Mouse (Mus musculus): ENCODE results near the gene Ngf. TPM values are rescaled to one million over a fixed set of nuclear protein-coding genes. Genes with fewer than 3 reads are reported as not detected.

Gene Ngf
- polyA plus RNA-seq, 1 experiment, result not detected

GRCm38 (mm10) chr3:102526481-102526880 lies 56.8 kb downstream of the Ngf start:
- TF ChIP-seq POLR2A (IDR thresholded peaks at IDR 0.05; ENCODE audit: borderline replicate concordance, low read depth, low read length) (no peak), CTCF (IDR thresholded peaks at IDR 0.05; ENCODE audit: low read depth, low read length) (no peak)
- Histone ChIP-seq H3K4me3 (ENCODE audit: insufficient read depth, low read length) (no peak overlapping the region), H3K27ac (ENCODE audit: insufficient read depth, low read depth, low read length) (no peak overlapping the region), H3K4me1 (ENCODE audit: control insufficient read depth, insufficient read depth, low read length) (no peaks in the 10 kb centered on the region)

- no peak overlapping the region for H3K27ac ChIP-seq (ENCODE audit: insufficient read depth, low read depth, low read length)
- H3K4me3 ChIP-seq (ENCODE audit: insufficient read depth, low read length), result no peak overlapping the region
- TF ChIP-seq POLR2A (IDR thresholded peaks at IDR 0.05; ENCODE audit: borderline replicate concordance, low read depth, low read length), result no peak
- no peak for TF ChIP-seq CTCF (IDR thresholded peaks at IDR 0.05; ENCODE audit: low read depth, low read length)
- H3K4me1 ChIP-seq (ENCODE audit: control insufficient read depth, insufficient read depth, low read length), result no peaks in the 10 kb centered on the region
These were observed 65.0 kb downstream of the Ngf start for GRCm38 (mm10) chr3:102534744-102535143.

GRCm38 (mm10) chr3:102543646-102544045 lies 73.9 kb downstream of the Ngf start:
- TF ChIP-seq CTCF (IDR thresholded peaks at IDR 0.05; ENCODE audit: low read depth, low read length) (no peak), POLR2A (IDR thresholded peaks at IDR 0.05; ENCODE audit: borderline replicate concordance, low read depth, low read length) (no peak)
- H3K4me1 ChIP-seq (ENCODE audit: control insufficient read depth, insufficient read depth, low read length), result no peaks in the 10 kb centered on the region
- no peak overlapping the region for H3K27ac ChIP-seq (ENCODE audit: insufficient read depth, low read depth, low read length)
- no peak overlapping the region for H3K4me3 ChIP-seq (ENCODE audit: insufficient read depth, low read length)

- H3K27ac ChIP-seq (ENCODE audit: insufficient read depth, low read depth, low read length), result no peak overlapping the region
- TF ChIP-seq CTCF (IDR thresholded peaks at IDR 0.05; ENCODE audit: low read depth, low read length) (no peak), POLR2A (IDR thresholded peaks at IDR 0.05; ENCODE audit: borderline replicate concordance, low read depth, low read length) (no peak)
- H3K4me3 ChIP-seq (ENCODE audit: insufficient read depth, low read length), result no peak overlapping the region
- H3K4me1 ChIP-seq (ENCODE audit: control insufficient read depth, insufficient read depth, low read length), result no peaks in the 10 kb centered on the region
These were observed 77.8 kb downstream of the Ngf start for GRCm38 (mm10) chr3:102547536-102547935.

GRCm38 (mm10) chr3:102553935-102554670 lies 84.4 kb downstream of the Ngf start:
- H3K4me1 ChIP-seq (ENCODE audit: control insufficient read depth, insufficient read depth, low read length), result no peaks in the 10 kb centered on the region
- TF ChIP-seq CTCF (IDR thresholded peaks at IDR 0.05; ENCODE audit: low read depth, low read length), result no peak
- no peak for TF ChIP-seq POLR2A (IDR thresholded peaks at IDR 0.05; ENCODE audit: borderline replicate concordance, low read depth, low read length)
- no peak overlapping the region for H3K4me3 ChIP-seq (ENCODE audit: insufficient read depth, low read length)
- H3K27ac ChIP-seq (ENCODE audit: insufficient read depth, low read depth, low read length), result no peak overlapping the region

- TF ChIP-seq POLR2A (IDR thresholded peaks at IDR 0.05; ENCODE audit: borderline replicate concordance, low read depth, low read length), result no peak
- TF ChIP-seq CTCF (IDR thresholded peaks at IDR 0.05; ENCODE audit: low read depth, low read length), result no peak
- Histone ChIP-seq H3K27ac (ENCODE audit: insufficient read depth, low read depth, low read length) (no peak overlapping the region), H3K4me1 (ENCODE audit: control insufficient read depth, insufficient read depth, low read length) (no peaks in the 10 kb centered on the region), H3K4me3 (ENCODE audit: insufficient read depth, low read length) (no peak overlapping the region)
These were observed 86.4 kb downstream of the Ngf start for GRCm38 (mm10) chr3:102556108-102556507.

- TF ChIP-seq POLR2A (IDR thresholded peaks at IDR 0.05; ENCODE audit: borderline replicate concordance, low read depth, low read length), result no peak
- no peak overlapping the region for H3K27ac ChIP-seq (ENCODE audit: insufficient read depth, low read depth, low read length)
These were observed 86.9 kb downstream of the Ngf start for GRCm38 (mm10) chr3:102556645-102557044.

More at GRCm38 (mm10) chr3:102556645-102557044, 86.9 kb downstream of the Ngf start:
- Histone ChIP-seq H3K4me1 (ENCODE audit: control insufficient read depth, insufficient read depth, low read length) (no peaks in the 10 kb centered on the region), H3K4me3 (ENCODE audit: insufficient read depth, low read length) (no peak overlapping the region)

Measured in bone marrow macrophage, adult 2 months (primary cell).